Mouse (Mus musculus): ENCODE data around the gene Ms4a3. TPM values are rescaled to one million over a fixed set of nuclear protein-coding genes. Genes with fewer than 3 reads are reported as not detected.

Ms4a3 gene
- polyA plus RNA-seq, 1 experiment, result not detected

- Histone ChIP-seq H3K4me3 (ENCODE audit: insufficient read depth, poor library complexity, severe bottlenecking) (no peak overlapping the region), H3K79me2 (ENCODE audit: control insufficient read depth, insufficient read depth) (no peaks in the 10 kb centered on the region), H3K79me3 (ENCODE audit: low read depth) (no peaks in the 10 kb centered on the region), H3K27me3 (ENCODE audit: control insufficient read depth, insufficient read depth, insufficient read length) (no peaks in the 10 kb centered on the region), H3K36me3 (ENCODE audit: control insufficient read depth, insufficient read depth) (no peaks in the 10 kb centered on the region), H3ac (ENCODE audit: control insufficient read depth, insufficient read length, low read depth) (no peak overlapping the region)
- TF ChIP-seq MAX (IDR thresholded peaks at IDR 0.05) (no peak), CEBPB (IDR thresholded peaks at IDR 0.05; ENCODE audit: low read depth) (no peak), MYOG (IDR thresholded peaks at IDR 0.05; ENCODE audit: control insufficient read depth, extremely low read depth, insufficient read length) (no peak), CTCF (IDR thresholded peaks at IDR 0.05; ENCODE audit: control insufficient read depth, insufficient read depth, insufficient read length) (no peak), MYOD1 (IDR thresholded peaks at IDR 0.05; ENCODE audit: control insufficient read depth, insufficient read length, low read depth) (no peak), FOSL1 (IDR thresholded peaks at IDR 0.05; ENCODE audit: insufficient read depth, low read length, poor library complexity, severe bottlenecking) (no peak), USF1 (IDR thresholded peaks at IDR 0.05; ENCODE audit: low read depth) (no peak)
These were observed 28.4 kb downstream of the Ms4a3 start for GRCm38 (mm10) chr19:11612293-11612692.

- Histone ChIP-seq H3K79me2 (ENCODE audit: control insufficient read depth, insufficient read depth) (no peaks in the 10 kb centered on the region), H3K36me3 (ENCODE audit: control insufficient read depth, insufficient read depth) (no peaks in the 10 kb centered on the region), H3ac (ENCODE audit: control insufficient read depth, insufficient read length, low read depth) (no peak overlapping the region), H3K79me3 (ENCODE audit: low read depth) (no peaks in the 10 kb centered on the region), H3K4me3 (ENCODE audit: insufficient read depth, poor library complexity, severe bottlenecking) (no peak overlapping the region), H3K27me3 (ENCODE audit: control insufficient read depth, insufficient read depth, insufficient read length) (no peaks in the 10 kb centered on the region)
- TF ChIP-seq CTCF (IDR thresholded peaks at IDR 0.05; ENCODE audit: control insufficient read depth, insufficient read depth, insufficient read length) (no peak), CEBPB (IDR thresholded peaks at IDR 0.05; ENCODE audit: low read depth) (no peak), MYOD1 (IDR thresholded peaks at IDR 0.05; ENCODE audit: control insufficient read depth, insufficient read length, low read depth) (no peak), FOSL1 (IDR thresholded peaks at IDR 0.05; ENCODE audit: insufficient read depth, low read length, poor library complexity, severe bottlenecking) (no peak), MAX (IDR thresholded peaks at IDR 0.05) (no peak), USF1 (IDR thresholded peaks at IDR 0.05; ENCODE audit: low read depth) (no peak)
These were observed 29.1 kb downstream of the Ms4a3 start for GRCm38 (mm10) chr19:11611541-11611945.

- Histone ChIP-seq H3K4me3 (ENCODE audit: insufficient read depth, poor library complexity, severe bottlenecking) (no peak overlapping the region), H3ac (ENCODE audit: control insufficient read depth, insufficient read length, low read depth) (no peak overlapping the region), H3K79me3 (ENCODE audit: low read depth) (no peaks in the 10 kb centered on the region), H3K79me2 (ENCODE audit: control insufficient read depth, insufficient read depth) (no peaks in the 10 kb centered on the region), H3K36me3 (ENCODE audit: control insufficient read depth, insufficient read depth) (no peaks in the 10 kb centered on the region), H3K27me3 (ENCODE audit: control insufficient read depth, insufficient read depth, insufficient read length) (no peaks in the 10 kb centered on the region)
- TF ChIP-seq CEBPB (IDR thresholded peaks at IDR 0.05; ENCODE audit: low read depth), result no peak
- peak; percentile 17 for TF ChIP-seq CTCF (IDR thresholded peaks at IDR 0.05; ENCODE audit: control insufficient read depth, insufficient read depth, insufficient read length)
- TF ChIP-seq USF1 (IDR thresholded peaks at IDR 0.05; ENCODE audit: low read depth), result no peak
These were observed 32.5 kb downstream of the Ms4a3 start for GRCm38 (mm10) chr19:11608172-11608571.

- no peak within 1 kb of the TSS for H3ac ChIP-seq (ENCODE audit: control insufficient read depth, insufficient read length, low read depth)
- no peak within 1 kb of the TSS for H3K4me3 ChIP-seq (ENCODE audit: insufficient read depth, poor library complexity, severe bottlenecking)
- TF ChIP-seq CTCF (IDR thresholded peaks at IDR 0.05; ENCODE audit: control insufficient read depth, insufficient read depth, insufficient read length), result no peak
- no peak for TF ChIP-seq MYOD1 (IDR thresholded peaks at IDR 0.05; ENCODE audit: control insufficient read depth, insufficient read length, low read depth)
- TF ChIP-seq CEBPB (IDR thresholded peaks at IDR 0.05; ENCODE audit: low read depth), result no peak
- TF ChIP-seq MAX (IDR thresholded peaks at IDR 0.05), result no peak
- H3K36me3 ChIP-seq (ENCODE audit: control insufficient read depth, insufficient read depth), result no peaks in the 10 kb centered on the region
- no peaks in the 10 kb centered on the region for H3K79me2 ChIP-seq (ENCODE audit: control insufficient read depth, insufficient read depth)
- no peaks in the 10 kb centered on the region for H3K27me3 ChIP-seq (ENCODE audit: control insufficient read depth, insufficient read depth, insufficient read length)
- no peaks in the 10 kb centered on the region for H3K79me3 ChIP-seq (ENCODE audit: low read depth)
These were observed 36.0 kb downstream of the Ms4a3 start, which contains the start of gene Ms4a6d for GRCm38 (mm10) chr19:11604603-11605002. Gene Ms4a6d, minus strand, starts transcription at chr19:11604849.

- Histone ChIP-seq H3K4me3 (ENCODE audit: insufficient read depth, poor library complexity, severe bottlenecking) (no peak overlapping the region), H3K79me2 (ENCODE audit: control insufficient read depth, insufficient read depth) (no peaks in the 10 kb centered on the region), H3K79me3 (ENCODE audit: low read depth) (no peaks in the 10 kb centered on the region), H3K36me3 (ENCODE audit: control insufficient read depth, insufficient read depth) (no peaks in the 10 kb centered on the region), H3ac (ENCODE audit: control insufficient read depth, insufficient read length, low read depth) (no peak overlapping the region), H3K27me3 (ENCODE audit: control insufficient read depth, insufficient read depth, insufficient read length) (no peaks in the 10 kb centered on the region)
- no peak for TF ChIP-seq CEBPB (IDR thresholded peaks at IDR 0.05; ENCODE audit: low read depth)
- TF ChIP-seq MAX (IDR thresholded peaks at IDR 0.05), result no peak
- TF ChIP-seq FOSL1 (IDR thresholded peaks at IDR 0.05; ENCODE audit: insufficient read depth, low read length, poor library complexity, severe bottlenecking), result no peak
- TF ChIP-seq CTCF (IDR thresholded peaks at IDR 0.05; ENCODE audit: control insufficient read depth, insufficient read depth, insufficient read length), result no peak
- no peak for TF ChIP-seq USF1 (IDR thresholded peaks at IDR 0.05; ENCODE audit: low read depth)
- TF ChIP-seq MYOG (IDR thresholded peaks at IDR 0.05; ENCODE audit: control insufficient read depth, extremely low read depth, insufficient read length), result no peak
These were observed 38.6 kb downstream of the Ms4a3 start for GRCm38 (mm10) chr19:11602026-11602425.

- no peaks in the 10 kb centered on the region for H3K27me3 ChIP-seq (ENCODE audit: control insufficient read depth, insufficient read depth, insufficient read length)
- H3ac ChIP-seq (ENCODE audit: control insufficient read depth, insufficient read length, low read depth), result no peak overlapping the region
- no peak overlapping the region for H3K4me3 ChIP-seq (ENCODE audit: insufficient read depth, poor library complexity, severe bottlenecking)
- H3K79me2 ChIP-seq (ENCODE audit: control insufficient read depth, insufficient read depth), result no peaks in the 10 kb centered on the region
- TF ChIP-seq CTCF (IDR thresholded peaks at IDR 0.05; ENCODE audit: control insufficient read depth, insufficient read depth, insufficient read length) (no peak), USF1 (IDR thresholded peaks at IDR 0.05; ENCODE audit: low read depth) (no peak), FOSL1 (IDR thresholded peaks at IDR 0.05; ENCODE audit: insufficient read depth, low read length, poor library complexity, severe bottlenecking) (no peak), MYOD1 (IDR thresholded peaks at IDR 0.05; ENCODE audit: control insufficient read depth, insufficient read length, low read depth) (no peak), MYOG (IDR thresholded peaks at IDR 0.05; ENCODE audit: control insufficient read depth, extremely low read depth, insufficient read length) (no peak), CEBPB (IDR thresholded peaks at IDR 0.05; ENCODE audit: low read depth) (no peak), MAX (IDR thresholded peaks at IDR 0.05) (no peak)
- H3K79me3 ChIP-seq (ENCODE audit: low read depth), result no peaks in the 10 kb centered on the region
- no peaks in the 10 kb centered on the region for H3K36me3 ChIP-seq (ENCODE audit: control insufficient read depth, insufficient read depth)
These were observed 39.3 kb downstream of the Ms4a3 start for GRCm38 (mm10) chr19:11601349-11601748.

All from C2C12 (cell line).